Mouse (Mus musculus) bone marrow, adult 2 months (tissue): ENCODE data around the gene Prkd3. TPM values are rescaled to one million over a fixed set of nuclear protein-coding genes. Genes with fewer than 3 reads are reported as not detected.

Experiments used
- H3K27ac ChIP-seq: fragments of 200-500 bp; 2 replicates; pipeline ENCODE4 v1.5.1; 2012; ENCODE audit warnings: low read depth, mild to moderate bottlenecking, control low read depth, inconsistent platforms, low read length; ENCODE audit not compliant: control insufficient read depth, poor library complexity, insufficient read depth
- H3K4me1 ChIP-seq: fragments of 200-500 bp; 2 replicates; pipeline ENCODE4 v1.6.1; 2011; ENCODE audit warnings: low read length; ENCODE audit not compliant: control insufficient read depth, insufficient read depth
- H3K4me3 ChIP-seq: fragments of 200-500 bp; replicated peaks from 2 replicates; pipeline ENCODE3; 2011; ENCODE audit warnings: mild to moderate bottlenecking, low read depth, low read length, control low read depth; ENCODE audit not compliant: control insufficient read depth
- CTCF ChIP-seq: fragments of 200-500 bp; IDR thresholded peaks from 2 replicates; pipeline ENCODE4 v1.5.1; 2011; ENCODE audit warnings: low read length, control low read depth; ENCODE audit not compliant: control insufficient read depth, insufficient read depth
- POLR2A ChIP-seq: fragments of 200-500 bp; IDR thresholded peaks from 2 replicates; pipeline ENCODE4 v1.6.1; 2011; ENCODE audit warnings: low read depth, mild to moderate bottlenecking, control low read depth, low read length, borderline replicate concordance; ENCODE audit not compliant: control insufficient read depth
- WGBS: fragments of 180-500 bp; shearing (Covaris S2); methylation state at CpG from one replicate; pipeline ENCODE4 v1.1.7; 2018; 5-methylcytosine and 5-hydroxymethylcytosine counted together
- polyA plus RNA-seq: library from polyadenylated mRNA; stranded (reverse); fragments of >200 nt; gene quantifications from 2 replicates; pipeline ENCODE4 v1.2.4, GENCODE M21; 2011; ENCODE audit warnings: low replicate concordance; ENCODE audit not compliant: missing spikeins, insufficient read depth, insufficient read length

Gene Prkd3
- polyA plus RNA-seq, 1 experiment: 10.7 TPM

- TF ChIP-seq POLR2A: no peak
- TF ChIP-seq CTCF: no peak
- peak overlapping the region; percentile 77 for H3K4me3 ChIP-seq
- peak overlapping the region; percentile 80 for H3K27ac ChIP-seq
- 1% methylated on average over 18 of the region's 18 CpGs for WGBS
- peaks cover 2% of the 10 kb centered on the region; the same call in 1 of the 2 replicates for H3K4me1 ChIP-seq
These were observed 849 bp downstream of the Prkd3 start for GRCm38 (mm10) chr17:79019726-79020207.

GRCm38 (mm10) chr17:79018422-79018821, 2.2 kb downstream of the Prkd3 start:
- WGBS: 36% methylated on average over 9 of the region's 9 CpGs
- no peak overlapping the region for H3K27ac ChIP-seq
- TF ChIP-seq CTCF (no peak), POLR2A (no peak)
- H3K4me1 ChIP-seq: peaks cover 2% of the 10 kb centered on the region; the same call in 1 of the 2 replicates
- no peak overlapping the region for H3K4me3 ChIP-seq

GRCm38 (mm10) chr17:79015831-79016230, 4.8 kb downstream of the Prkd3 start:
- Histone ChIP-seq H3K27ac (no peak overlapping the region), H3K4me3 (no peak overlapping the region), H3K4me1 (peaks cover 2% of the 10 kb centered on the region; the same call in 1 of the 2 replicates)
- 52% methylated on average over 10 of the region's 10 CpGs for WGBS
- TF ChIP-seq POLR2A: no peak
- TF ChIP-seq CTCF: no peak

- Histone ChIP-seq H3K4me3 (no peak overlapping the region), H3K4me1 (peaks cover 2% of the 10 kb centered on the region; the same call in 1 of the 2 replicates), H3K27ac (no peak overlapping the region)
- WGBS: 29% methylated on average over 2 of the region's 2 CpGs
- TF ChIP-seq CTCF (no peak), POLR2A (no peak)
These were observed 5.5 kb downstream of the Prkd3 start for GRCm38 (mm10) chr17:79014911-79015685.

GRCm38 (mm10) chr17:79013625-79014024, 7.0 kb downstream of the Prkd3 start:
- no peak for TF ChIP-seq POLR2A
- no peak for TF ChIP-seq CTCF
- no peak overlapping the region for H3K27ac ChIP-seq
- WGBS: 43% methylated on average over 2 of the region's 2 CpGs
- peaks cover 2% of the 10 kb centered on the region; the same call in 1 of the 2 replicates for H3K4me1 ChIP-seq
- no peak overlapping the region for H3K4me3 ChIP-seq

- Histone ChIP-seq H3K4me3 (no peak overlapping the region), H3K4me1 (peaks cover 3% of the 10 kb centered on the region), H3K27ac (no peak overlapping the region; the same call in 1 of the 2 replicates)
- 70% methylated on average over 4 of the region's 4 CpGs for WGBS
- TF ChIP-seq POLR2A (no peak), CTCF (no peak)
These were observed 20.8 kb downstream of the Prkd3 start for GRCm38 (mm10) chr17:78999745-79000270.

GRCm38 (mm10) chr17:78999189-78999588, 21.4 kb downstream of the Prkd3 start:
- Histone ChIP-seq H3K27ac (no peak overlapping the region), H3K4me3 (no peak overlapping the region), H3K4me1 (peaks cover 3% of the 10 kb centered on the region)
- 64% methylated on average over 3 of the region's 3 CpGs for WGBS
- TF ChIP-seq CTCF (no peak), POLR2A (no peak)

GRCm38 (mm10) chr17:78998130-78998529, 22.5 kb downstream of the Prkd3 start:
- H3K27ac ChIP-seq: no peak overlapping the region
- no peak for TF ChIP-seq POLR2A
- TF ChIP-seq CTCF: no peak
- WGBS: 13% methylated on average over 2 of the region's 2 CpGs
- H3K4me3 ChIP-seq: no peak overlapping the region
- H3K4me1 ChIP-seq: peaks cover 3% of the 10 kb centered on the region
